Mouse (Mus musculus) CH12.LX (cell line): ENCODE measurements around the gene 1300017J02Rik. TPM values are rescaled to one million over a fixed set of nuclear protein-coding genes. Genes with fewer than 3 reads are reported as not detected.

Source experiments
- DNase-seq: peaks from one replicate; pipeline ENCODE4 v3.0.0-alpha.2; 2013; ENCODE audit errors: extremely low read depth
- H3K27ac ChIP-seq: 2 replicates; pipeline ENCODE4 v1.5.1; 2012; ENCODE audit warnings: low read depth, mild to moderate bottlenecking, control low read depth, moderate library complexity; ENCODE audit not compliant: insufficient read depth
- H3K27me3 ChIP-seq: replicated peaks from 2 replicates; pipeline ENCODE3; 2012; ENCODE audit warnings: inconsistent platforms
- H3K36me3 ChIP-seq, 2 experiments: replicated peaks in 1 of 2; 2 replicates each; pipeline versions ENCODE3 to v1.6.1; 2012; ENCODE audit warnings: inconsistent platforms in 1 of 2, low read length in 1 of 2, mild to moderate bottlenecking in 1 of 2, mixed read lengths in 1 of 2, moderate library complexity in 1 of 2; ENCODE audit not compliant: control insufficient read depth in 1 of 2, insufficient read depth in 1 of 2
- H3K4me1 ChIP-seq, 2 experiments: 2 replicates each; pipeline ENCODE4 v1.6.1; 2012; ENCODE audit warnings: inconsistent platforms in 1 of 2, moderate library complexity in 1 of 2; ENCODE audit not compliant: insufficient read depth in 2 of 2, control insufficient read depth in 1 of 2
- H3K4me2 ChIP-seq: 2 replicates; pipeline ENCODE4 v1.6.1; 2012; ENCODE audit warnings: low read depth, mild to moderate bottlenecking, control low read depth; ENCODE audit not compliant: poor library complexity, insufficient read depth, severe bottlenecking
- H3K4me3 ChIP-seq, 3 experiments: fragments of 150-350 bp in 1 of 3; sonication (generic) in 1 of 3; replicated peaks in 1 of 3; 2 replicates each; pipeline versions ENCODE3 to v1.5.1; 2011 to 2012; ENCODE audit warnings: low read depth in 2 of 3, low read length in 2 of 3, mild to moderate bottlenecking in 2 of 3, moderate library complexity in 2 of 3, control low read depth in 1 of 3, improper control_type of control experiment in 1 of 3, inconsistent platforms in 1 of 3, mixed read lengths in 1 of 3; ENCODE audit not compliant: poor library complexity in 1 of 3
- H3K79me2 ChIP-seq: replicated peaks from 2 replicates; pipeline ENCODE4 v1.6.1; 2012; ENCODE audit warnings: mild to moderate bottlenecking, moderate library complexity; ENCODE audit not compliant: control insufficient read depth, poor library complexity, insufficient read depth, severe bottlenecking; ENCODE audit errors: extremely low read depth
- H3K9ac ChIP-seq: 2 replicates; pipeline ENCODE4 v1.6.1; 2012; ENCODE audit warnings: low read depth, mild to moderate bottlenecking, control low read depth, moderate library complexity; ENCODE audit not compliant: insufficient read depth
- H3K9me3 ChIP-seq: replicated peaks from 2 replicates; pipeline ENCODE3; 2012; ENCODE audit warnings: low read length, inconsistent platforms, mixed read lengths
- BHLHE40 ChIP-seq: IDR thresholded peaks from 2 replicates; pipeline ENCODE4 v1.6.1; 2011; ENCODE audit warnings: mild to moderate bottlenecking, low read depth, low read length, improper control_type of control experiment
- CHD1 ChIP-seq: IDR thresholded peaks from 2 replicates; pipeline ENCODE4 v1.6.1; 2012; ENCODE audit warnings: low read depth, low read length, improper control_type of control experiment, inconsistent platforms
- CHD2 ChIP-seq: IDR thresholded peaks from 2 replicates; pipeline ENCODE4 v1.6.1; 2011; ENCODE audit warnings: low read length, improper control_type of control experiment
- E2F4 ChIP-seq: IDR thresholded peaks from 2 replicates; pipeline ENCODE4 v1.6.1; 2011; ENCODE audit warnings: low read depth, low read length, improper control_type of control experiment; ENCODE audit not compliant: insufficient replicate concordance
- ELF1 ChIP-seq: IDR thresholded peaks from 2 replicates; pipeline ENCODE4 v1.6.1; 2014; ENCODE audit warnings: low read depth, mild to moderate bottlenecking, inconsistent platforms, low read length, improper control_type of control experiment
- EP300 ChIP-seq: IDR thresholded peaks from 2 replicates; pipeline ENCODE4 v1.6.1; 2011; ENCODE audit warnings: low read length, improper control_type of control experiment
- ETS1 ChIP-seq: conservative IDR thresholded peaks from 2 replicates; pipeline ENCODE4 v1.6.1; 2012; ENCODE audit warnings: low read depth, mild to moderate bottlenecking, inconsistent platforms, low read length, improper control_type of control experiment, moderate library complexity
- GABPA ChIP-seq: IDR thresholded peaks from 2 replicates; pipeline ENCODE4 v1.6.1; 2012; ENCODE audit warnings: low read depth, low read length, improper control_type of control experiment, inconsistent platforms; ENCODE audit not compliant: insufficient replicate concordance
- HCFC1 ChIP-seq: IDR thresholded peaks from 2 replicates; pipeline ENCODE4 v1.6.1; 2012; ENCODE audit warnings: low read depth, mild to moderate bottlenecking, inconsistent platforms, low read length, improper control_type of control experiment
- JUN ChIP-seq: IDR thresholded peaks from 2 replicates; pipeline ENCODE4 v1.6.1; 2011; ENCODE audit warnings: low read depth, mild to moderate bottlenecking, low read length, improper control_type of control experiment, moderate library complexity; ENCODE audit not compliant: insufficient read depth
- JUND ChIP-seq: conservative IDR thresholded peaks from 2 replicates; pipeline ENCODE4 v1.6.1; 2011; ENCODE audit warnings: low read depth, low read length, improper control_type of control experiment
- KAT2A ChIP-seq: IDR thresholded peaks from 2 replicates; pipeline ENCODE4 v1.6.1; 2012; ENCODE audit warnings: low read length, improper control_type of control experiment, inconsistent platforms; ENCODE audit not compliant: insufficient replicate concordance
- MAFK ChIP-seq: IDR thresholded peaks from 2 replicates; pipeline ENCODE4 v1.6.1; 2011; ENCODE audit warnings: low read length, improper control_type of control experiment; ENCODE audit not compliant: insufficient replicate concordance
- MAX ChIP-seq: IDR thresholded peaks from 2 replicates; pipeline ENCODE4 v1.6.1; 2011; ENCODE audit warnings: low read length, improper control_type of control experiment
- MAZ ChIP-seq: IDR thresholded peaks from 2 replicates; pipeline ENCODE4 v1.6.1; 2012; ENCODE audit warnings: low read depth, mild to moderate bottlenecking, inconsistent platforms, low read length, improper control_type of control experiment, moderate library complexity
- MEF2A ChIP-seq: IDR thresholded peaks from 2 replicates; pipeline ENCODE4 v1.6.1; 2014; ENCODE audit warnings: low read depth, mild to moderate bottlenecking, inconsistent platforms, low read length, improper control_type of control experiment, borderline replicate concordance
- MXI1 ChIP-seq: IDR thresholded peaks from 2 replicates; pipeline ENCODE4 v1.6.1; 2011; ENCODE audit warnings: mild to moderate bottlenecking, low read depth, low read length, improper control_type of control experiment
- MYC ChIP-seq: IDR thresholded peaks from 2 replicates; pipeline ENCODE4 v1.6.1; 2011; ENCODE audit warnings: low read depth, mild to moderate bottlenecking, improper control_type of control experiment, low read length
- NELFE ChIP-seq: IDR thresholded peaks from 2 replicates; pipeline ENCODE4 v1.6.1; 2011; ENCODE audit warnings: low read depth, low read length, improper control_type of control experiment
- NRF1 ChIP-seq: IDR thresholded peaks from 2 replicates; pipeline ENCODE4 v1.6.1; 2014; ENCODE audit warnings: low read depth, mild to moderate bottlenecking, inconsistent platforms, low read length, improper control_type of control experiment, moderate library complexity
- PAX5 ChIP-seq: IDR thresholded peaks from 2 replicates; pipeline ENCODE4 v1.6.1; 2012; ENCODE audit warnings: low read length, inconsistent platforms, mixed read lengths
- POLR2A ChIP-seq: IDR thresholded peaks from 2 replicates; pipeline ENCODE4 v1.6.1; 2011; ENCODE audit warnings: low read depth, mild to moderate bottlenecking, improper control_type of control experiment, low read length
- RCOR1 ChIP-seq: conservative IDR thresholded peaks from 2 replicates; pipeline ENCODE4 v1.6.1; 2012; ENCODE audit warnings: low read depth, mild to moderate bottlenecking, inconsistent platforms, low read length, improper control_type of control experiment
- SIN3A ChIP-seq: IDR thresholded peaks from 2 replicates; pipeline ENCODE4 v1.6.1; 2012; ENCODE audit warnings: low read length, improper control_type of control experiment, inconsistent platforms
- TBP ChIP-seq: conservative IDR thresholded peaks from 2 replicates; pipeline ENCODE4 v1.6.1; 2011; ENCODE audit warnings: low read depth, low read length, improper control_type of control experiment
- USF1 ChIP-seq: IDR thresholded peaks from 2 replicates; pipeline ENCODE4 v1.6.1; 2014; ENCODE audit warnings: low read depth, mild to moderate bottlenecking, inconsistent platforms, low read length, improper control_type of control experiment
- USF2 ChIP-seq: conservative IDR thresholded peaks from 2 replicates; pipeline ENCODE4 v1.6.1; 2011; ENCODE audit warnings: low read depth, low read length, improper control_type of control experiment
- ZMIZ1 ChIP-seq: IDR thresholded peaks from 2 replicates; pipeline ENCODE4 v1.6.1; 2012; ENCODE audit warnings: low read depth, mild to moderate bottlenecking, inconsistent platforms, low read length, improper control_type of control experiment
- ZNF384 ChIP-seq: IDR thresholded peaks from 2 replicates; pipeline ENCODE4 v1.6.1; 2012; ENCODE audit warnings: low read depth, low read length, improper control_type of control experiment, inconsistent platforms
- dilution Hi-C: fragments of 300-500 bp; cut with MboI; formaldehyde crosslinking; loops from 2 replicates; pipeline ENCODE4 v1.14.3; 2020; ENCODE audit warnings: low sequenced_read_pairs; ENCODE audit not compliant: extremely low pct_unique_long_range_greater_than_20kb, extremely low pct_ligation_motif_present
- in situ Hi-C: fragments of 300-500 bp; cut with MboI; formaldehyde crosslinking; loops from 3 replicates; pipeline ENCODE4 v1.14.3; 2019; ENCODE audit warnings: low sequenced_read_pairs, low pct_ligation_motif_present, low pct_unique_long_range_greater_than_20kb, mixed read lengths
- polyA plus RNA-seq: library from polyadenylated mRNA; unstranded; fragments of >175 nt; gene quantifications from 2 replicates; pipeline ENCODE4 v1.2.1, GENCODE M21; 2012; ENCODE audit warnings: low read depth; ENCODE audit not compliant: insufficient read length
- total RNA-seq, 2 experiments: library from RNA; depleted of rRNA; stranded (reverse); fragments of 300-350 nt in 1 of 2; fragments of >200 nt in 1 of 2; gene quantifications; 2 replicates each; pipeline ENCODE4 v1.2.3; 2012 to 2014

Gene 1300017J02Rik
- total and polyA plus RNA-seq, 3 experiments, result 0.59 to 0.81 TPM; not detected in 1

DNA sequence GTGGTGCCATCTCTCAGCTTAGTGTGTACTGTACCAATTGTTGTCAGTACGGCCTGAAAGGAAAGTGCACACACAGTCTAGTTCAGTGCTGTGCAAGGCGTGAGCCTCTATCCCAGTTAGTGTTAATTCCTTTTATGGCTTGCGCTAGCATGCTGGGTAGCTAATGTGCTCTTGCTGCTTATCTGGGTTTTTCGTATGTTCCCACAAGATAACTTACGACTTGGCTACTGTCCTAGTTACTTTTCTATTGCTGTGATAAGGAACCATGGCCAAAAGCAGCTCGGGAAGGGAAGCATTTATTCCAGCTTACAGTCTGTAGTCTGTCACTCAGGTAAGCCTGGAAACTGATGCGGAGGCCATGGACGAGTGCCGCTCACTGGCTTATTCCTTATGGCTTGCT, 21.6 kb upstream of the 1300017J02Rik start:
- Histone ChIP-seq H3K36me3 (peaks cover 72 to 95% of the 10 kb centered on the region in 2 experiments), H3K9me3 (no peaks in the 10 kb centered on the region), H3K4me1 (no peaks in the 10 kb centered on the region; a peak in 1 of 4 replicates), H3K9ac (no peak overlapping the region), H3K27me3 (no peaks in the 10 kb centered on the region), H3K4me3 (no peak overlapping the region), H3K27ac (no peak overlapping the region), H3K4me2 (no peak overlapping the region), H3K79me2 (no peaks in the 10 kb centered on the region; the same call in 1 of the 2 replicates)
- dilution Hi-C loops, result no loop called here
- TF ChIP-seq MEF2A (no peak), BHLHE40 (no peak), MAZ (no peak), KAT2A (no peak), PAX5 (no peak), MAFK (no peak), NRF1 (no peak), ZMIZ1 (no peak), POLR2A (no peak), NELFE (no peak), HCFC1 (no peak), MAX (no peak), RCOR1 (no peak), MYC (no peak), JUND (no peak), USF1 (no peak), CHD2 (no peak)
- no peak for DNase-seq
- in situ Hi-C loops, result no loop called here

DNA sequence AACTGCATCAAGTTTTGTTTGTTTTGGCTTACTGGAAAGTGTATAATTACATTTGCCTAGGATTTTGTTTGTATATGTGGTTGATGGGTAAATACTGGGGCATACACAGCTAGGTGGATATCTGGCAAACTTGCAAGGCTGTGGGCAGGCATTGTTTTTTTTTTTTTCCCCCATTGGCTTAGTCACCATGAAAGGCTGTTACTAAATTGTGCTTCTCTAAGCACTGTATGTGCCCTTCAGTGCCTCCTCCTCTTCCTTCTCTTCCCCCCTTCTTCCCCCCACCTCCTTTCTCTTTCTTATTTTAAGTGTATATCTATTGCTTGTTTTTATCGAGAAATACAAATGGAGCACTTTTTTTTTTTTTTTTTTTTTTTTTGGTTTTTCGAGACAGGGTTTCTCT, 19.8 kb upstream of the 1300017J02Rik start:
- dilution Hi-C loops (no loop called here), in situ Hi-C loops (no loop called here)
- Histone ChIP-seq H3K4me1 (no peaks in the 10 kb centered on the region), H3K27me3 (no peaks in the 10 kb centered on the region), H3K9me3 (no peaks in the 10 kb centered on the region), H3K36me3 (peaks cover 80 to 95% of the 10 kb centered on the region in 2 experiments), H3K4me2 (no peak overlapping the region), H3K9ac (no peak overlapping the region)
- DNase-seq, result no peak
- TF ChIP-seq POLR2A, result no peak
- TF ChIP-seq CHD2, result no peak
- no peak for TF ChIP-seq E2F4
- TF ChIP-seq JUND, result no peak
- TF ChIP-seq ELF1, result no peak
- TF ChIP-seq MAFK, result no peak
- TF ChIP-seq RCOR1, result no peak
- TF ChIP-seq TBP, result no peak
- TF ChIP-seq MAX, result no peak
- no peak for TF ChIP-seq MXI1
- TF ChIP-seq CHD1, result no peak
- TF ChIP-seq JUN, result no peak
- TF ChIP-seq GABPA, result no peak
- no peak for TF ChIP-seq EP300
- no peak for TF ChIP-seq USF2
- no peak for TF ChIP-seq SIN3A
- TF ChIP-seq MAZ, result no peak
- no peak for TF ChIP-seq ETS1
- no peak for TF ChIP-seq BHLHE40
- TF ChIP-seq ZNF384, result no peak
- TF ChIP-seq, all 38 proteins: peak for 0
- Histone ChIP-seq H3K4me3 (no peak overlapping the region), H3K79me2 (peaks cover 1% of the 10 kb centered on the region; the same call in 1 of the 2 replicates), H3K27ac (no peak overlapping the region)
